Mouse (Mus musculus): Measurements from ENCODE around the gene Pkm. TPM values are rescaled to one million over a fixed set of nuclear protein-coding genes. Genes with fewer than 3 reads are reported as not detected.
A peak's percentile ranks its signal among the peaks of the same experiment; 100 is the strongest.

The Pkm gene
- polyA plus RNA-seq, 1 experiment from 2014 or later, result 1,832 TPM

- Histone ChIP-seq H3K4me1 (replicated peaks) (peaks cover 16% of the 10 kb centered on the region), H3K4me2 (no peak overlapping the region), H3K9ac (no peak overlapping the region), H3K9me3 (replicated peaks) (no peaks in the 10 kb centered on the region), H3K27ac (ENCODE audit: poor library complexity, severe bottlenecking) (no peak overlapping the region), H3K4me3 (no peak overlapping the region), H3K36me3 (no peaks in the 10 kb centered on the region), H3K27me3 (replicated peaks) (peaks cover 4% of the 10 kb centered on the region; the same call in 1 of the 2 replicates)
- no peak for ATAC-seq (ENCODE audit: insufficient number of reproducible peaks, low FRiP score)
- WGBS, result 22% methylated on average over 6 of the region's 6 CpGs
Observed at GRCm38 (mm10) chr9:59687416-59688046, 31.4 kb downstream of the Pkm start.

- H3K9me3 ChIP-seq (replicated peaks), result no peaks in the 10 kb centered on the region
- no peaks in the 10 kb centered on the region for H3K36me3 ChIP-seq
- H3K4me2 ChIP-seq, result peak overlapping the region; percentile 77
- H3K9ac ChIP-seq, result peak overlapping the region; percentile 60
- 0 out of 2 replicates have a peak, but pooled peaks cover 3% of the 10 kb centered on the region for H3K27me3 ChIP-seq (replicated peaks)
- peak overlapping the region; percentile 45 for H3K4me3 ChIP-seq
- H3K27ac ChIP-seq (ENCODE audit: poor library complexity, severe bottlenecking), result no peak overlapping the region
- peaks cover 35% of the 10 kb centered on the region for H3K4me1 ChIP-seq (replicated peaks)
- WGBS, result 3% methylated on average over 23 of the region's 23 CpGs
- peak; percentile 73 for ATAC-seq (ENCODE audit: insufficient number of reproducible peaks, low FRiP score)
Observed at GRCm38 (mm10) chr9:59691635-59692094, 35.5 kb downstream of the Pkm start.

- Histone ChIP-seq H3K36me3 (no peaks in the 10 kb centered on the region), H3K9ac (peak overlapping the region; percentile 60; the same call in 1 of the 2 replicates), H3K4me1 (replicated peaks) (peaks cover 35% of the 10 kb centered on the region), H3K4me3 (peak overlapping the region; percentile 45), H3K27me3 (replicated peaks) (0 out of 2 replicates have a peak, but pooled peaks cover 3% of the 10 kb centered on the region), H3K27ac (ENCODE audit: poor library complexity, severe bottlenecking) (no peak overlapping the region), H3K9me3 (replicated peaks) (no peaks in the 10 kb centered on the region), H3K4me2 (peak overlapping the region; percentile 77)
- 46% methylated on average over 9 of the region's 9 CpGs for WGBS
- 0 out of 2 replicates have a peak, but pooled peaks have one; percentile 33 for ATAC-seq (ENCODE audit: insufficient number of reproducible peaks, low FRiP score)
Observed at GRCm38 (mm10) chr9:59692145-59692544, 36.0 kb downstream of the Pkm start.

DNA sequence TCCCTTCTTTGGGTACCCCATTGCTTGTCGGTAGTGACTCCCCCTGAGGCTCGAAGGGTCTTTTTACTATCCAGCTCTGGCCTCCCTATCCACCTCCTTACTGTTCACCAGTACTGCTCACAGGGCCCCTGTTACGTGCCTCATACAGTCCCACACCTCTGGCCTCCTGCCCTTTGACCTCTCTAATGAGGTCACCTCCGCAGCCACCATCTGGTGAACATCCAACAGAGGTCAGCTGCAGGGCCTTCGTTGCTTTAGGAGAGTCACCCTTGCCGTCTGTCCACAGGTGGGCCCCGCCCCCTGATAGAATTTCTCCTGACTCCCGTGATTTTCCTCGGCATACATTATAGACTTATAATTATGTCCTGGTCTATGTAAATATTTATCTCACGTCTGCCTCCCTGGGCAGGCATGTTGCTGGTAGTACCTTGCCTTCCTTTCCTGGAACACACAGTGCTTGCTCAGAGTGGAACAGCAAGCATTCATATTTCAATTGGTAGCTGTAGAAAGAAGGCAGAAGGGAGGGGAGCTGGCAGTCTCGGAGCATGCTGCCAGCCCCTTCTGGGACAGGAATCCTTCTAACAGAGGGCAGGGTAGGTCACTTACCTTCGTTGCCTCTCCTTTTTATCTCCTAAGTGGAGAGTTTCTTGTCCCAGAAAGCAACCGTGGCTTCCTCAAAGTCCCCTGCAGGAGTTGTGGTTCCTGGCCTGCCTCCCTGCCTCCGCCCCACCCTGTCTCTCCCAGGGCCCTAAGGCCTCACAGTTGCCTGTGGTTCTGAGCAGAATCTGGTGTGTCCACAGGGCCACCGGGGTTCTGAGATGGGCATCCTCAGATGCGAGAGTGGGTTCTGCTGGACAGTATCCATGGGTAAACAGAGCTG is 38.6 kb downstream of the Pkm start:
- Histone ChIP-seq H3K4me3 (no peak overlapping the region), H3K9me3 (replicated peaks) (no peaks in the 10 kb centered on the region), H3K9ac (no peak overlapping the region), H3K27me3 (replicated peaks) (0 out of 2 replicates have a peak, but pooled peaks cover 3% of the 10 kb centered on the region), H3K4me1 (replicated peaks) (peaks cover 30% of the 10 kb centered on the region), H3K27ac (ENCODE audit: poor library complexity, severe bottlenecking) (no peak overlapping the region), H3K4me2 (no peak overlapping the region), H3K36me3 (no peaks in the 10 kb centered on the region)
- no peak for ATAC-seq (ENCODE audit: insufficient number of reproducible peaks, low FRiP score)
- WGBS, result 47% methylated on average over 16 of the region's 16 CpGs

DNA sequence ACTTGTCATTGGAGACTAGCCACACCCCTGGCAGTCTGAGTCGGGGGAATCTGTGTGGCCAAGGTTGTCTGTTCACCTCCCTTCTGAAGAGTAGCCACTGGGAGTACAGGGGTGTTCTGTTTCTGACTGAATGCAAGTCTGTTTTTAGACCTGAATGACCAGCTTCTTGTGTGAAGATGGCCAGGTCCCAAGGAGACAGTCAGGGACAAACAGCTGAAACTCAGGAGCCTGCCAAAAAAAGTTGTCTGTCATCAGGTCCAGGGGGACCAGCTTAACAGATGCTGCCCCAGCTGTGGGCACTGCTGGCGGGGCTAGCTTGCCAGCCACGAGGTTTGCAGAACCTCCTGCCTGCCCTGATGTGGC is 39.3 kb downstream of the Pkm start:
- WGBS, result 31% methylated on average over 3 of the region's 3 CpGs
- no peak for ATAC-seq (ENCODE audit: insufficient number of reproducible peaks, low FRiP score)
- Histone ChIP-seq H3K9ac (no peak overlapping the region; the same call in 1 of the 2 replicates), H3K36me3 (no peaks in the 10 kb centered on the region), H3K9me3 (replicated peaks) (no peaks in the 10 kb centered on the region), H3K27me3 (replicated peaks) (0 out of 2 replicates have a peak, but pooled peaks cover 3% of the 10 kb centered on the region), H3K27ac (ENCODE audit: poor library complexity, severe bottlenecking) (no peak overlapping the region), H3K4me3 (no peak overlapping the region), H3K4me2 (no peak overlapping the region), H3K4me1 (replicated peaks) (peaks cover 30% of the 10 kb centered on the region)

- Histone ChIP-seq H3K4me1 (replicated peaks) (peaks cover 30% of the 10 kb centered on the region), H3K36me3 (no peaks in the 10 kb centered on the region), H3K27me3 (replicated peaks) (0 out of 2 replicates have a peak, but pooled peaks cover 3% of the 10 kb centered on the region), H3K4me3 (no peak overlapping the region), H3K9ac (no peak overlapping the region), H3K27ac (ENCODE audit: poor library complexity, severe bottlenecking) (no peak overlapping the region), H3K9me3 (replicated peaks) (no peaks in the 10 kb centered on the region), H3K4me2 (no peak overlapping the region)
- no peak for ATAC-seq (ENCODE audit: insufficient number of reproducible peaks, low FRiP score)
- 62% methylated on average over 3 of the region's 3 CpGs for WGBS
Observed at GRCm38 (mm10) chr9:59696381-59696780, 40.2 kb downstream of the Pkm start.

- H3K4me3 ChIP-seq, result no peak overlapping the region
- H3K9ac ChIP-seq, result no peak overlapping the region
- 78% methylated on average over 7 of the region's 7 CpGs for WGBS
- H3K4me1 ChIP-seq (replicated peaks), result no peaks in the 10 kb centered on the region
- no peaks in the 10 kb centered on the region for H3K36me3 ChIP-seq
- 0 out of 2 replicates have a peak, but pooled peaks cover 3% of the 10 kb centered on the region for H3K27me3 ChIP-seq (replicated peaks)
- no peaks in the 10 kb centered on the region for H3K9me3 ChIP-seq (replicated peaks)
- no peak for ATAC-seq (ENCODE audit: insufficient number of reproducible peaks, low FRiP score)
- H3K27ac ChIP-seq (ENCODE audit: poor library complexity, severe bottlenecking), result no peak overlapping the region
- H3K4me2 ChIP-seq, result no peak overlapping the region
Observed at GRCm38 (mm10) chr9:59701094-59701493, 44.9 kb downstream of the Pkm start.

DNA sequence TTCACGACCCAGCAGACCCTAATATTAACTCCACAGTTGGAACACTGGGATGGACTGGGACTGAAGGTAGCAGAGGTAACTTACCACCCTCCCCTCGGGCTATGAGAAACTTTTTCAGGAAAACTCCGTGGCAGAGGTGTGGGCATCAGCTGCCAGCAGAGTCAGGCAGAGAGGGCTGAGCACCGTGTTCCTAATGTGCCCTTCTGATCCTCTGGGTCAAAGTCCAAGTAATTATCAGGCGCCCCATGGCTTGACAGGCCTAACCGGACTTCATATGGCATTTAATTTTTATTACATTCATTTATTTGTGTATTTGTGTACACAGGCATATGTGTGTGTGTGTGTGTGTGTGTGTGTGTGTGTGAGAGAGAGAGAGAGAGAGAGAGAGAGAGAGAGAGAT is 46.9 kb downstream of the Pkm start:
- H3K4me1 ChIP-seq (replicated peaks), result 0 out of 2 replicates have a peak, but pooled peaks cover 3% of the 10 kb centered on the region
- H3K4me3 ChIP-seq, result no peak overlapping the region
- ATAC-seq (ENCODE audit: insufficient number of reproducible peaks, low FRiP score), result no peak
- WGBS, result 71% methylated on average over 6 of the region's 6 CpGs
- H3K27ac ChIP-seq (ENCODE audit: poor library complexity, severe bottlenecking), result no peak overlapping the region
- H3K9me3 ChIP-seq (replicated peaks), result no peaks in the 10 kb centered on the region
- no peak overlapping the region for H3K9ac ChIP-seq
- H3K36me3 ChIP-seq, result no peaks in the 10 kb centered on the region
- no peak overlapping the region for H3K4me2 ChIP-seq
- H3K27me3 ChIP-seq (replicated peaks), result no peaks in the 10 kb centered on the region

- ATAC-seq (ENCODE audit: insufficient number of reproducible peaks, low FRiP score), result no peak
- no peaks in the 10 kb centered on the region for H3K27me3 ChIP-seq (replicated peaks)
Observed at GRCm38 (mm10) chr9:59706850-59707825, 51.0 kb downstream of the Pkm start.

GRCm38 (mm10) chr9:59709225-59709624 is 53.1 kb downstream of the Pkm start:
- no peak for ATAC-seq (ENCODE audit: insufficient number of reproducible peaks, low FRiP score)
- WGBS, result 77% methylated on average over 3 of the region's 3 CpGs

More at GRCm38 (mm10) chr9:59706850-59707825, 51.0 kb downstream of the Pkm start:
- Histone ChIP-seq H3K4me1 (replicated peaks) (0 out of 2 replicates have a peak, but pooled peaks cover 3% of the 10 kb centered on the region), H3K4me2 (no peak overlapping the region), H3K9ac (no peak overlapping the region), H3K27ac (ENCODE audit: poor library complexity, severe bottlenecking) (no peak overlapping the region), H3K4me3 (no peak overlapping the region), H3K36me3 (no peaks in the 10 kb centered on the region), H3K9me3 (replicated peaks) (no peaks in the 10 kb centered on the region)
- 50% methylated on average over 10 of the region's 10 CpGs for WGBS

More at GRCm38 (mm10) chr9:59709225-59709624, 53.1 kb downstream of the Pkm start:
- Histone ChIP-seq H3K4me2 (no peak overlapping the region), H3K27me3 (replicated peaks) (no peaks in the 10 kb centered on the region; the same call in 1 of the 2 replicates), H3K27ac (ENCODE audit: poor library complexity, severe bottlenecking) (no peak overlapping the region), H3K9me3 (replicated peaks) (no peaks in the 10 kb centered on the region), H3K4me1 (replicated peaks) (peaks cover 8% of the 10 kb centered on the region), H3K9ac (no peak overlapping the region), H3K36me3 (no peaks in the 10 kb centered on the region), H3K4me3 (no peak overlapping the region)
